Mouse (Mus musculus): Measurements from ENCODE around the gene Bmp7. TPM values are rescaled to one million over a fixed set of nuclear protein-coding genes. Genes with fewer than 3 reads are reported as not detected.

Gene Bmp7
- total RNA-seq, 2 experiments from 2014 or later, result 11.9 to 12.1 TPM

GRCm38 (mm10) chr2:172862850-172863468 lies 77.2 kb downstream of the Bmp7 start:
- intact Hi-C loops (cut with DNase I), result no loop called here
- peak; percentile 74 to 88 for DNase-seq (ENCODE audit: low spot score in 2 of 2)

DNA sequence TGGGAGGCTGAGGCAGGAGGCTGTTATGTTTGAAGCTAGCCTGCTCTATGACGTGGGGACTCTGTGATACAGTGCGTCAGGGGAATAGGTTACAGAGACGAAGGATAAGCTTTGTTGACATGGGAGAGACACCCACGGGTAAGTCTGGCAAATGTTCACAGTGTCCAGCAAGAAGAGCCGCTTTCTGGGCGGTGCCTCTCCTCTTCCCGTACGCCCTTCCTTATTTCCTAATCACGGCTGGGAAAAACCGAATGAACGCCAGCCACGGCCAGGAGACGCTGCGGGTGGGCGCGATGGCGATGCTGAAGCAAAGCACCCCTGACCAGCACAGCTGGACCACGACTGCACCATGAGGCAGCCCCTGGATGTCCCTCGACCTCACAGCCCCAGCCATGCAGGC lies 77.7 kb downstream of the Bmp7 start:
- no peak for DNase-seq (ENCODE audit: low spot score in 2 of 2)
- intact Hi-C loops (cut with DNase I), result no loop called here

GRCm38 (mm10) chr2:172861590-172861989 lies 78.5 kb downstream of the Bmp7 start:
- intact Hi-C loops (cut with DNase I), result no loop called here
- peak in 1 of 2 experiments; percentile 47 for DNase-seq (ENCODE audit: low spot score in 2 of 2)

DNA sequence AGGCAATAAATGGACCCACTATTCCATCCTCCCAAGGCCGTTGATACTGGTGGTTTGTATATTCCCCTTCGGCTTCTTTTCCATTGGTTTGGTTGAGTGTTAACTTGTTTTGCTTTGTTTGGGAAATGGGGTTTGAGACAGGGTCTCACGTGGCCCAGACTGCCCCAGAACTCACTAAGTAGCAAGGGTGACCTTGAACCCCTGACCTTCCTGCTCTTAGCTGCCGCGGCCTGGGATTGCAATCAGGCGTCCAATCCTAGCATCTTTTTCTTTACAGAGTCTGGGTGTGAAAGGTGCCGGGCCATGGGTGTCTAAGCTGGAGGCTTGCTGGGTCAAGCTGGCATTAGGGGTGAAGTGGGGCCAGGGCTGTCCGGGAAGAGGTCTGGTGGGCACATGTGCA lies 79.5 kb downstream of the Bmp7 start:
- DNase-seq (ENCODE audit: low spot score in 2 of 2), result no peak
- intact Hi-C loops (cut with DNase I), result no loop called here

- DNase-seq (ENCODE audit: low spot score in 2 of 2), result no peak
- intact Hi-C loops (cut with DNase I), result no loop called here
Measured at GRCm38 (mm10) chr2:172860104-172860503, 80.0 kb downstream of the Bmp7 start.

GRCm38 (mm10) chr2:172857048-172857447 lies 83.1 kb downstream of the Bmp7 start:
- no peak for DNase-seq (ENCODE audit: low spot score in 2 of 2)
- intact Hi-C loops (cut with DNase I), result no loop called here

GRCm38 (mm10) chr2:172856549-172856948 lies 83.6 kb downstream of the Bmp7 start:
- intact Hi-C loops (cut with DNase I), result no loop called here

GRCm38 (mm10) chr2:172854136-172854535 lies 86.0 kb downstream of the Bmp7 start:
- DNase-seq (ENCODE audit: low spot score in 2 of 2), result no peak
- intact Hi-C loops (cut with DNase I), result no loop called here

More at GRCm38 (mm10) chr2:172856549-172856948, 83.6 kb downstream of the Bmp7 start:
- no peak for DNase-seq (ENCODE audit: low spot score in 2 of 2)

GRCm38 (mm10) chr2:172851773-172852172 lies 88.3 kb downstream of the Bmp7 start:
- no peak for DNase-seq (ENCODE audit: low spot score in 2 of 2)
- intact Hi-C loops (cut with DNase I), result no loop called here

DNA sequence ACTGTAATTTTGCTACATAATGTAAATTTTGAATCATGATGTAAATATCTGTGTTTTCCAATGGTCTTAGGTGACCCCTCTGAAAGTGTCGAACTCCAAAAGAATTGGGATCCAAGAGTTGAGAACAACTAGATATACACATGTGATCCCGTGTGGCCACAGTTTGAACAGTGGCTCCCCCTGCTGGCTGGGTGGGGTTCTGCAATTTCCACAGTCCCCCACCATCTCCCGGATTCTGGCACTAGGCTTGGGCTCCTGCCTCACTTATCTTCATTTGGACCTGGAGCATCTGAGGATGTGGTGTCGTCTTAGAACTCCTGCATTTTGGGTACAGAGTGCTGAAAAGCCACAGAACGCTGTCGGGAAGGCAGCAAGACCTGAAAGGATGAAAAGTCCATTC lies 91.9 kb downstream of the Bmp7 start:
- intact Hi-C loops (cut with DNase I), result no loop called here
- peak; percentile 13 to 16 for DNase-seq (ENCODE audit: low spot score in 2 of 2)

DNA sequence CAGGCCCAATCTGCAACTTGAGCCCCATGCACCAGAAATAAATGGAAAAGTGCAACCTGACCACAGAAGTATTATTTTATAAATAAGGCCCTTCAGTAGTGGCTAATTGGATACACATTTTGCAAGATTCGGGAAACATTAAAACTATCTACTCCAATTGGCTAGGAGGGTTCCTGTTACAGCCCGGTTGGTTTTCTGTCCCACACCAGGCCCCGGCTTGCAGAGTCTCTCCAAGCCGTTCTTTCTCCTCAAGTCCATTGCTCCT lies 93.9 kb downstream of the Bmp7 start:
- intact Hi-C loops (cut with DNase I), result no loop called here
- DNase-seq (ENCODE audit: low spot score in 2 of 2), result no peak

GRCm38 (mm10) chr2:172845536-172846310 lies 94.4 kb downstream of the Bmp7 start:
- intact Hi-C loops (cut with DNase I), result no loop called here
- no peak for DNase-seq (ENCODE audit: low spot score in 2 of 2)

DNA sequence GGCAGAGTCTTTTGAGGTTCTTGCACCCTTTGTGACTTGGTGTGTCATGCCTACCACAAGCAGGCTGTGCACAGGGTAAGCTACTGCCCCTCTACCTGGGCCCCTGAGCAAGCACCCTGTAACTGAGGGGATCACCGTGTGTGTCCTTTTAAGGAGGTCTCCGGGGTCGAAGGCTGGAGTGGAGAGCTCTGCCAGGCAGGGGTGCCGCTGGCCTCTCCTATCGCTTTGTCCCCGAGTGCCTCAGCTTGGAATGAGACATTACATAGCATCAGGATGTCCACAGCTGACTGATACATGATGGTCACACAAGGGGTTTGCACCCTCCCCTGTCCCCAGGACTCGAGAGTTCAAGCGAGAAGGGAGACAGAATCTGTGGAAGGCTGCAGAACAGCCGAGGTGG lies 96.2 kb downstream of the Bmp7 start:
- DNase-seq (ENCODE audit: low spot score in 2 of 2), result no peak
- intact Hi-C loops (cut with DNase I), result no loop called here

- DNase-seq (ENCODE audit: low spot score in 2 of 2), result no peak
- intact Hi-C loops (cut with DNase I), result no loop called here
Measured at GRCm38 (mm10) chr2:172842306-172842705, 97.8 kb downstream of the Bmp7 start.

DNA sequence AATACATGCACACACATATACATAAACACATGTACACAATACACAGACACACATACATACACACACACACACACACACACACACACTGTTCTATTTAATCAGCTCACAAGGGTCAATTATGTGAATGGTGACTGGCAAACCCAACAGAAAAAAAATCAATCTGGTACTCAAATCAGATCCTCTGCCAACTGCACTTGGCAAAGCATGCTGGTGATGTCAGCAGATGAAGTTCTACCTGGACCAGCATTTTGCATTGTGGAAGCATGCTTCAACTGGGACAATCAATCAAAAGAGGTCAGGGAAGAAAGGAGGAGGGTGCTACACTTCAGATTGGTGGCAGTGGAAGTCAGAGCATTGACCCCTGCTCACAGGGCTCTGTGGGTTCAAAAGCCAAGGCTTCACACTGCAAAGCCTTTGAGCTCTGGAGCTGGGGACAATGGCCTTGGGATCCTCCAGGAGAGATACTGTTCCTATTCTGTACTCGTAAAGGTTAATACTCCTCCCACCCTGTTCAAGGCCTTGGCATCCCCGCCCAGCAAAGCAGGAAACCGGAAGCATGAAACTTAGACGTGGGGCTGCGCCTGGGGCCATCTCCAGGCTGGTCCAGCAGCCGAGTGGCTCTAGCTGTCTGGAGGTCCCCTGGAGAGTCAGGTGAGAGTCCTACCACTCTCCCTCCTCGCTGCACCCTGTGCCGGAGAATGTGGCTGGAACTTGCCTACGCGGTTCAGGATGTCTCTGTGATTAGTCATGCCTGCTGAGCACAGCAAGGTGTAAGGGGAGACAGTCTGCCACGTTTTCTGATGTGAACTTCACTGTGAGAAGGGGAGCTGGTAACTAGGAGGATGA lies 99.0 kb downstream of the Bmp7 start:
- intact Hi-C loops (cut with DNase I), result no loop called here
- DNase-seq (ENCODE audit: low spot score in 2 of 2), result no peak

DNA sequence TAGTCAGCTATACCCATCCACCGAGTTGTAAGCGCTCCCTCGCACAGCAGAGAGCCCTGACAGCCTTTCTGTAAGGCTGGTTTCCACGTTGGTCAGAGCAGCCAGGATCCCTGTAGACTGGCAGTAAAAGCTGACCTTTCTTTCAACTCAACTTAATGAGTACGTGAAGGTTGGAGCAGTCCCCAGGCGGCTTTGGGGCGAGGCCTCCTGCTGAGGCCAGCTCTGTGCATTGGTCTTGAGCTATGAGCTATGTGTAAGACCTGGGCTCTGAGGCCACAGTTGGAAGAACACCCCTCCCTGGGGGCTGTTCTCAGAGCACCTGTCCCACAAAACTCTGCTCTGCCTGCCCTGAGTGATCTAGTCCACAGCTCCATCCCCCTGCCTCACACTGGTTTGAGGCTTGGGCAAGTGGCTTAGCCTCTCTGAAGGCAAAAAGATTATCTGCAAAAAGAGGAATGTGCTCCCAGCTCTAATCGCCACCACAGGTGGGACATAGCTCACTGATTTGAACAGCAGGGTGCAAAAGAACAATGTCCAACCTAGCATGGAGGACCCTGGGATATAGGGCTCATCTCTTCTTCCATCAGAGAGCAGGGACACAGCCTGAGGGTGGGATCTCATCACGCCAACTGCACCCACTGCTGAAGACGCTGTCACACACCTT lies 100.7 kb downstream of the Bmp7 start:
- DNase-seq (ENCODE audit: low spot score in 2 of 2), result no peak
- intact Hi-C loops (cut with DNase I), result no loop called here

DNA sequence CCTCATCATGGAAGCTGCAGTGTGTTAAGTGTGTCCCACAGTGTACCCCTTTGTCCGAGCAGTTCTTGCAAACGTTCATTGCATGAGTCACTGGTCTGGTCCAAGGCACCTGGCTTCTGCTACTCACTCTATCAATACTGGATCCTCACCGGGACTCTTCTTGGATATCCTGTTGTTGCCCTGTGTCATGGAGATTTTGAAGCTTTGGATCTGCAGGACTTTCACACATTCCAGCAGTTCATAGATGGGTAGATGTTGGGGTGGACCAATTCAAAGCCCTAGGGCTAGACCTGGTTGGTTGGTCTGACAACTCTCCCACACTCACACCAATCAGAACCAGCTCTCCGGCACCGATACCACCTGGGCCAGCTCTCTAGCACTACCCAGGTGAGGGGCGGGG lies 103.6 kb downstream of the Bmp7 start:
- intact Hi-C loops (cut with DNase I), result no loop called here
- DNase-seq (ENCODE audit: low spot score in 2 of 2), result no peak

- intact Hi-C loops (cut with DNase I), result loop anchor here (2.0 kb wide), 1 partner anchor 248 kb away; no protein-coding TSS in a partner anchor
- DNase-seq (ENCODE audit: low spot score in 2 of 2), result peak; percentile 52 to 57
Measured at GRCm38 (mm10) chr2:172833196-172833595, 106.9 kb downstream of the Bmp7 start.

- DNase-seq (ENCODE audit: low spot score in 2 of 2), result peak; percentile 58 to 77
- intact Hi-C loops (cut with DNase I), result loop anchor here (1.0 to 2.0 kb wide), 2 partner anchors 165 to 249 kb away; no protein-coding TSS in a partner anchor
Measured at GRCm38 (mm10) chr2:172831762-172832161, 108.4 kb downstream of the Bmp7 start.

DNA sequence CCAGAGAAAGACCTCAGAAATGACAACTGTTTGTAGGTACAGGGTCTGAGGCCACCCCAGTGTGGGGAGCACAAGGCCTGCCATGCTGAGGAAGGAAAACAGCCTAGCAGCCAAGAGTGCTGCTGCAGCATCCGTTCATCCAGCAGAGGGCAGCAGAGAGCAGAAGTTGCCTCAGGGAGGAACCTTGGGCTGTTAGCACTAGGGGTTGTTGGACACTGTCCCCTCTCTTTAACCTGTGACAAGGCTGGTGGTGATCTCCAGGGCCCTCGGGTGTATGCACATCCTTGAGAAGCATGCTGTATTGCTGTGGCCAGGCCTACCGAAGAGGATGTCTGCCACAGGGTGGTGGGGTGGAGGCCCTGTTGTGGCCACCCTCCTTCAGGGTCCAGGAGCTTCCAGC lies 109.0 kb downstream of the Bmp7 start:
- intact Hi-C loops (cut with DNase I), result loop anchor here (1.0 kb wide), 1 partner anchor 165 kb away; no protein-coding TSS in a partner anchor
- peak; percentile 84 to 92 for DNase-seq (ENCODE audit: low spot score in 2 of 2)

Measured in left cerebral cortex, postnatal 14 days (tissue).